Mouse (Mus musculus) erythroid progenitor cell, adult 5-6 weeks (primary cell): ENCODE measurements around the gene Olfr1102. TPM values are rescaled to one million over a fixed set of nuclear protein-coding genes. Genes with fewer than 3 reads are reported as not detected.

Source experiments
- ATAC-seq: replicated peaks from 2 replicates; pipeline ENCODE4 v1.8.0; 2016; ENCODE audit warnings: moderate number of reproducible peaks, mild to moderate bottlenecking, moderate TSS enrichment, inconsistent platforms; ENCODE audit not compliant: poor library complexity, low FRiP score, severe bottlenecking
- total RNA-seq, 2 experiments: library from RNA; stranded (forward) in 1 of 2; stranded (reverse) in 1 of 2; fragments of 150-400 nt in 1 of 2; fragments of 186-747, 209-891 nt in 1 of 2; gene quantifications; 2 replicates each; pipeline versions ENCODE4 v1.2.3 to v1.2.4; 2015 to 2017; ENCODE audit warnings: low replicate concordance in 2 of 2

The Olfr1102 gene
- total RNA-seq (2015; ENCODE audit: low replicate concordance): not detected in 2 replicates
- not detected in 2 replicates for total RNA-seq (2017; ENCODE audit: low replicate concordance)

DNA sequence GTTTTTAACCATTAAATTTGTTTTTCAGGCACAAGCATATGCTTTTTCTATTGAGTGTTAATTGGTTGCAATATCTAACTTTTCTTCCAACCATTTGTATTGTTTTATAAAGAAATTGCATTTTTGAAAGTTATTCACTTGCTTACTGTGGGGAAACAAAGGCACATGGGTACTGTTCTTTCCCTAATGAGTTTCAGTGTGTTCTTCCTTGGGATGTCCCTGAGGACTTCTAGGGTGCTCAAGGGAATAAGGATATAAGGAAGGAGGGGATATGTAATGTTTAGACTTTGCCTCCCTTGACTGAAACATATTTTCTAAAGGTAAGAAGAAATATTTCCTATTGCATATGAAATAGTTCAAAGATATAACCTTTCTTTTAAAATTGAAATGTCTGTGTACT lies at the start of gene Olfr1102:
TSS of gene Olfr1102 (plus strand) at position 301 of the 400 bp plus-strand sequence.
- ATAC-seq: no peak

DNA sequence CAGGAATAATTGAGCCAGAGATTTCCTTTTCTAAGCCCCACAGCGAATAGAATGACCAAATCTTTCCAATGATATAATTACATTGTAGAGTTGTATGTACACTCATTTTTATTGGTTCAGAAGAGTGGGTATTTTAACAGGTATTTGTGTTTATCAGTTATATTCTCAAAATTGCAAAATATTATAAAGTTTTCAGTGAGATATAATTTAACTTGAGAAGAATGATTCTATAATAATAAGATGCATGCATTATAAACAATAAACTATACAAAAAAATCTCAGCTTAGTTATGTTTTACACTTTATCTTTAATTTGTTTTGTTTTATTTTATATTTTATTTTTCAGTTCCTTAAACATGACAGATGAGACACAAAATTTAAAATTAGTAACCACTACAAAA lies 37.6 kb upstream of the Olfr1102 start, which contains the start of gene Olfr1099:
TSS of gene Olfr1099 (minus strand) at position 101 of the 400 bp plus-strand sequence.
- no peak for ATAC-seq

DNA sequence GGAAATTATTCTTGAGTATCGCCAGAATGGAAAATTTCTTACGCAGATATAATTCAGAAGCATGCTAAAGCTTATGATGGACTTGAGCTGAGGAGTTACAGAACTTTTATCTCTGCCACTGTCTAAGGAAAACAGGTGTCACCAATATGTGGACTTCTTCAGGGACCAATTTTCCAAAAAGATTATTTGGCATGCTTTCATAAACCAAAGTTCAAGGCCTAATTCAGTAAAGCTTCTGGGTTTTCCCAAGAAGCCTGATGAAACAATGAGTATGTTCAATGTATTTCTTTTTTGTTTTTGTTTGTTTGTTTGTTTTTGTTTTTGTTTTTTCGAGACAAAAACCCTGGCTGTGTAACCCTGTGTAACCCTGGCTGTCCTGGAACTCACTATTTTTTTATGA lies 18.3 kb upstream of the Olfr1102 start, which contains the start of gene Olfr1100:
TSS of gene Olfr1100 (minus strand) at position 101 of the 400 bp plus-strand sequence.
- no peak for ATAC-seq

DNA sequence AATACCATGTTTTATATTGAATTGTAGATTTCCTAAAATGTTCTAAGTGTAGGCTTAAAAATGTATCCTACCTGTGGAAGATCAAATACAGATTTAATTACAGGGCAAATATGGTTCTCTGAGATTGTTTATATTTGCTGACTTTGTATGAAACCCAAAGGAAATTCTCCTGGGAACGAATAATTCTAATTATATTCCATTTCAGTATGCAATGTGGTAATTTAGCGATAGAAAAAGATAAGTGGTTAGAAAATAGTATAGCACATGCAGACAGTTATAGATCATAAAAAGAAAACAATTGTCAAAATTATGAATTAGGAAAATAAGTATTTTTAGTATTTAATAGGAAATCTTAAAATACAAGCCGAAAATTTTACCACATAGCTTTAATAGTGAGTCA lies 7.1 kb upstream of the Olfr1102 start, which contains the start of gene Olfr1101:
TSS of gene Olfr1101 (minus strand) at position 101 of the 400 bp plus-strand sequence.
- ATAC-seq: no peak

DNA sequence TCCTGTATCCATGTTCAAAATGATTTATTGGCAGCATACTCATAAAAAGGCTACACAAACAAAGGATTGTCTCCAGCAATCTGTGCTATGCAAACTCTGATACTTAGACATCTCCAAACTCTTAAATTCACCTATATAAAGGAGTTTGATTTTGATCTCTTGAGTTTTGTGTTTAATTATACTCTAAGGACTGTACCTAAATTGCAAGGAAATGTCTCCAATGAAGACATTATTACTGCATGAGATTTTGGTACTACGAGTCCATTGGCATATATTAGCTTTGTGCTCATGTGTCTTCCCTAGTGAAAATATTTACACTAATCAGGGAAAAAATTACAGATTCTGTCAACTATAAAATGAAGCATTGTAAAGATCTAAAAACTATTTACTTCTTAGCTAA lies 28.8 kb downstream of the Olfr1102 start, which contains the start of gene Olfr1104:
TSS of gene Olfr1104 (minus strand) at position 101 of the 400 bp plus-strand sequence.
- ATAC-seq: no peak

DNA sequence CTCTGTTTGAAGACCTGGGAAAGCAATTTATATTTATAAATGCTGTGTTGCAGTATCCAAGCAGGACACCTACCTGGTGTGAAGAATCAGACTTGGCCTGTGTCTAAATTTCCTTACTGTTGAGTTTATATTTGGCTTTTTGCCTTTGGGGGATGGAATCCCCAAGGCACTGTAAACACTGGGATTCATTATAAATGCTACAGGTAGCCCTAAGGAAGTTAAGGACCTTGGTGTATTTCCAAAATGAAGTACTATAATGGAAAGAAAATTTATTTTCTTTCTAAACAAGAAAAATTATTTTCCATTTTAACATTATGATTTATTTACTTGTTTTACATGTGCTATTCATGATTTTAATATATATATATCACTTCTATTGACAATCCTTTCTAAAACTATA lies 38.2 kb downstream of the Olfr1102 start, which contains the start of gene Olfr1105:
TSS of gene Olfr1105 (minus strand) at position 101 of the 400 bp plus-strand sequence.
- no peak for ATAC-seq

DNA sequence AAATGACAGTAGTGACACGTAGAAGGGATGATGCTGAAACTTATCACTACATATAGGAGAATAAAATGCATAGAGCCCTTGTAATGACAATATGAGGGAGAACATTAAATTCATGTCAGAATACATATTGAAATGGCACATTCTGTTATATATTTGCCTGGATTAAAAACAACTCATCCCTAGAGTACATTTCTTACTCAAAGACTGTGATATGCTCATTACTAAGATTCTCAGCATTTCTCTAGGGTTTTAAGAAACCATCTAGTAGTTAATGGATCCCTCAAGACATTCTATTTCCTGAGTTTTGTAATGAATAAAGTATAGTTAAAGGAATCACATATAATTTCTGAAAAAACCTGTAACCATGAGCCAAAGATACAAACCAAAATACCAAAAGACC lies 54.0 kb downstream of the Olfr1102 start, which contains the start of gene Olfr1106:
TSS of gene Olfr1106 (minus strand) at position 101 of the 400 bp plus-strand sequence.
- ATAC-seq: no peak

Other genes with a start within 250 kb of the Olfr1102 start
- not detected in 2 replicates for gene Olfr1090, start 239.4 kb upstream of the Olfr1102 start, total RNA-seq (2015; ENCODE audit: low replicate concordance)
- gene Olfr1090, start 239.4 kb upstream of the Olfr1102 start, total RNA-seq (2017; ENCODE audit: low replicate concordance): not detected in 2 replicates
- not detected in 2 replicates for gene Olfr1093, start 215.9 kb upstream of the Olfr1102 start, total RNA-seq (2015; ENCODE audit: low replicate concordance)
- not detected in 2 replicates for gene Olfr1093, start 215.9 kb upstream of the Olfr1102 start, total RNA-seq (2017; ENCODE audit: low replicate concordance)
- not detected in 2 replicates for gene Olfr141, start 188.4 kb upstream of the Olfr1102 start, total RNA-seq (2015; ENCODE audit: low replicate concordance)
- gene Olfr141, start 188.4 kb upstream of the Olfr1102 start, total RNA-seq (2017; ENCODE audit: low replicate concordance): not detected in 2 replicates
- not detected in 2 replicates for gene Olfr1094, start 173.7 kb upstream of the Olfr1102 start, total RNA-seq (2015; ENCODE audit: low replicate concordance)
- gene Olfr1094, start 173.7 kb upstream of the Olfr1102 start, total RNA-seq (2017; ENCODE audit: low replicate concordance): not detected in 2 replicates
- gene Olfr1095, start 146.7 kb upstream of the Olfr1102 start, total RNA-seq (2015; ENCODE audit: low replicate concordance): not detected in 2 replicates
- not detected in 2 replicates for gene Olfr1095, start 146.7 kb upstream of the Olfr1102 start, total RNA-seq (2017; ENCODE audit: low replicate concordance)
- gene Gm13723, start 123.6 kb upstream of the Olfr1102 start, total RNA-seq (2015; ENCODE audit: low replicate concordance): not detected in 2 replicates
- gene Gm13723, start 123.6 kb upstream of the Olfr1102 start, total RNA-seq (2017; ENCODE audit: low replicate concordance): not detected in 2 replicates
- gene Olfr1097, start 106.2 kb upstream of the Olfr1102 start, total RNA-seq (2015; ENCODE audit: low replicate concordance): not detected in 2 replicates
- not detected in 2 replicates for gene Olfr1097, start 106.2 kb upstream of the Olfr1102 start, total RNA-seq (2017; ENCODE audit: low replicate concordance)
- not detected in 2 replicates for gene Olfr1098, start 73.9 kb upstream of the Olfr1102 start, total RNA-seq (2015; ENCODE audit: low replicate concordance)
- gene Olfr1098, start 73.9 kb upstream of the Olfr1102 start, total RNA-seq (2017; ENCODE audit: low replicate concordance): not detected in 2 replicates
- gene Olfr1099, start 37.7 kb upstream of the Olfr1102 start, total RNA-seq (2015; ENCODE audit: low replicate concordance): not detected in 2 replicates
- not detected in 2 replicates for gene Olfr1099, start 37.7 kb upstream of the Olfr1102 start, total RNA-seq (2017; ENCODE audit: low replicate concordance)
- gene Olfr1100, start 18.4 kb upstream of the Olfr1102 start, total RNA-seq (2015; ENCODE audit: low replicate concordance): not detected in 2 replicates
- gene Olfr1100, start 18.4 kb upstream of the Olfr1102 start, total RNA-seq (2017; ENCODE audit: low replicate concordance): not detected in 2 replicates
- not detected in 2 replicates for gene Olfr1101, start 7.2 kb upstream of the Olfr1102 start, total RNA-seq (2015; ENCODE audit: low replicate concordance)
- not detected in 2 replicates for gene Olfr1101, start 7.2 kb upstream of the Olfr1102 start, total RNA-seq (2017; ENCODE audit: low replicate concordance)
- gene Olfr1104, start 28.7 kb downstream of the Olfr1102 start, total RNA-seq (2015; ENCODE audit: low replicate concordance): not detected in 2 replicates
- gene Olfr1104, start 28.7 kb downstream of the Olfr1102 start, total RNA-seq (2017; ENCODE audit: low replicate concordance): not detected in 2 replicates
- not detected in 2 replicates for gene Olfr1105, start 38.1 kb downstream of the Olfr1102 start, total RNA-seq (2015; ENCODE audit: low replicate concordance)
- gene Olfr1105, start 38.1 kb downstream of the Olfr1102 start, total RNA-seq (2017; ENCODE audit: low replicate concordance): not detected in 2 replicates
- gene Olfr1106, start 53.9 kb downstream of the Olfr1102 start, total RNA-seq (2015; ENCODE audit: low replicate concordance): not detected in 2 replicates
- gene Olfr1106, start 53.9 kb downstream of the Olfr1102 start, total RNA-seq (2017; ENCODE audit: low replicate concordance): not detected in 2 replicates
- not detected in 2 replicates for gene Olfr1107, start 77.4 kb downstream of the Olfr1102 start, total RNA-seq (2015; ENCODE audit: low replicate concordance)
- not detected in 2 replicates for gene Olfr1107, start 77.4 kb downstream of the Olfr1102 start, total RNA-seq (2017; ENCODE audit: low replicate concordance)
- not detected in 2 replicates for gene Olfr1109, start 97.6 kb downstream of the Olfr1102 start, total RNA-seq (2015; ENCODE audit: low replicate concordance)
- gene Olfr1109, start 97.6 kb downstream of the Olfr1102 start, total RNA-seq (2017; ENCODE audit: low replicate concordance): not detected in 2 replicates
- gene Olfr259, start 116.2 kb downstream of the Olfr1102 start, total RNA-seq (2015; ENCODE audit: low replicate concordance): not detected in 2 replicates
- gene Olfr259, start 116.2 kb downstream of the Olfr1102 start, total RNA-seq (2017; ENCODE audit: low replicate concordance): not detected in 2 replicates
- gene Olfr1110, start 141.9 kb downstream of the Olfr1102 start, total RNA-seq (2015; ENCODE audit: low replicate concordance): not detected in 2 replicates
- not detected in 2 replicates for gene Olfr1110, start 141.9 kb downstream of the Olfr1102 start, total RNA-seq (2017; ENCODE audit: low replicate concordance)
- not detected in 2 replicates for gene Olfr1111, start 154.2 kb downstream of the Olfr1102 start, total RNA-seq (2015; ENCODE audit: low replicate concordance)
- gene Olfr1111, start 154.2 kb downstream of the Olfr1102 start, total RNA-seq (2017; ENCODE audit: low replicate concordance): not detected in 2 replicates
- not detected in 2 replicates for gene Olfr1112, start 189.4 kb downstream of the Olfr1102 start, total RNA-seq (2015; ENCODE audit: low replicate concordance)
- not detected in 2 replicates for gene Olfr1112, start 189.4 kb downstream of the Olfr1102 start, total RNA-seq (2017; ENCODE audit: low replicate concordance)
- not detected in 2 replicates for gene Olfr1113, start 210.6 kb downstream of the Olfr1102 start, total RNA-seq (2015; ENCODE audit: low replicate concordance)
- not detected in 2 replicates for gene Olfr1113, start 210.6 kb downstream of the Olfr1102 start, total RNA-seq (2017; ENCODE audit: low replicate concordance)
- not detected in 2 replicates for gene Olfr1115, start 249.6 kb downstream of the Olfr1102 start, total RNA-seq (2015; ENCODE audit: low replicate concordance)
- not detected in 2 replicates for gene Olfr1115, start 249.6 kb downstream of the Olfr1102 start, total RNA-seq (2017; ENCODE audit: low replicate concordance)